19 mouse cellular contexts compared by ENCODE assay signal in genomic region chr1:40265301-40265835, GRCm38 (mm10). TPM values are rescaled to one million over a fixed set of nuclear protein-coding genes. Genes with fewer than 3 reads are reported as not detected.
DNase-seq lines count a peak whose midpoint lies in the region; ATAC-seq and TF ChIP-seq lines count a peak whose summit lies in the region.
"Had no signal": no experiment of that assay in that cellular context is flagged by ENCODE, and none has a peak within 500 bp of the region (broad histone marks: within the 10 kb centered on the region; RNA-seq: fewer than 3 reads in every experiment).

No protein-coding gene starts in this region.

- peak; percentile 49 to 50 for DNase-seq in heart, adult 18-20 months
- DNase-seq in liver, postnatal 0 days: no peak
- DNase-seq in liver, embryonic 11.5 days (ENCODE audit: low spot score): no peak
- peak; percentile 60 for DNase-seq in 416B (ENCODE audit: low read depth)
- DNase-seq in thymus, postnatal 10 days (ENCODE audit: low spot score in 2 of 2): no peak
- DNase-seq: adrenal gland, postnatal 10 days; cerebellum, adult 11 months; cerebellum, postnatal 25 days; kidney, adult 11 months; kidney, postnatal 10 days; layer of hippocampus, postnatal 36 days; retina, postnatal 1 day; thymus, postnatal 14 days had no signal

- H3K27ac ChIP-seq in heart, embryonic 12.5 days (ENCODE audit: poor library complexity, severe bottlenecking): no peak overlapping the region
- peak overlapping the region; percentile 55 for H3K27ac ChIP-seq in liver, postnatal 0 days (ENCODE audit: low read depth)
- H3K27ac ChIP-seq in liver, embryonic 11.5 days (ENCODE audit: low read depth, low read length): no peak overlapping the region
- H3K27ac ChIP-seq: forebrain, embryonic 12.5 days; limb, embryonic 13.5 days had no signal

- H3K27me3 ChIP-seq in heart, embryonic 12.5 days (replicated peaks): no peaks in the 10 kb centered on the region
- H3K27me3 ChIP-seq in liver, postnatal 0 days (ENCODE audit: insufficient read depth, low read length): no peaks in the 10 kb centered on the region
- peaks cover 4% of the 10 kb centered on the region; the same call in 1 of the 2 replicates for H3K27me3 ChIP-seq in liver, embryonic 11.5 days (replicated peaks; ENCODE audit: control insufficient read depth, insufficient read depth, low read length)
- H3K27me3 ChIP-seq: forebrain, embryonic 12.5 days; limb, embryonic 13.5 days had no signal

- no peak for TF ChIP-seq CTCF in liver, postnatal 0 days (IDR thresholded peaks at IDR 0.05; ENCODE audit: low read depth)

- no peak overlapping the region for H3K4me2 ChIP-seq in heart, embryonic 12.5 days
- H3K4me2 ChIP-seq in liver, postnatal 0 days (ENCODE audit: low read depth, low read length): no peak overlapping the region
- H3K4me2 ChIP-seq in liver, embryonic 11.5 days: no peak overlapping the region

- H3K36me3 ChIP-seq in heart, embryonic 12.5 days: no peaks in the 10 kb centered on the region
- H3K36me3 ChIP-seq in liver, postnatal 0 days (replicated peaks; ENCODE audit: insufficient read depth, low read length): no peaks in the 10 kb centered on the region; the same call in 1 of the 2 replicates
- no peaks in the 10 kb centered on the region for H3K36me3 ChIP-seq in liver, embryonic 11.5 days (ENCODE audit: control insufficient read depth, insufficient read depth, low read length)
- H3K36me3 ChIP-seq: forebrain, embryonic 12.5 days; limb, embryonic 13.5 days; liver, embryonic 15.5 days; midbrain, embryonic 10.5 days had no signal

- H3K9me3 ChIP-seq in heart, embryonic 12.5 days (replicated peaks): no peaks in the 10 kb centered on the region
- no peaks in the 10 kb centered on the region for H3K9me3 ChIP-seq in liver, postnatal 0 days (ENCODE audit: low read length)
- H3K9me3 ChIP-seq in liver, embryonic 11.5 days (ENCODE audit: control insufficient read depth, low read length): no peaks in the 10 kb centered on the region
- H3K9me3 ChIP-seq: forebrain, embryonic 12.5 days; limb, embryonic 13.5 days; liver, embryonic 15.5 days; midbrain, embryonic 10.5 days had no signal

- H3K9ac ChIP-seq in heart, embryonic 12.5 days: no peak overlapping the region
- H3K9ac ChIP-seq in liver, postnatal 0 days (replicated peaks): no peak overlapping the region
- no peak overlapping the region for H3K9ac ChIP-seq in liver, embryonic 11.5 days (ENCODE audit: low read depth, low read length)
- H3K9ac ChIP-seq: forebrain, embryonic 12.5 days; limb, embryonic 13.5 days; liver, embryonic 15.5 days had no signal

- H3K4me3 ChIP-seq in heart, embryonic 12.5 days: no peak overlapping the region
- H3K4me3 ChIP-seq in liver, postnatal 0 days (ENCODE audit: low read depth, low read length): no peak overlapping the region
- no peak overlapping the region for H3K4me3 ChIP-seq in liver, embryonic 11.5 days (ENCODE audit: low read depth, low read length)
- H3K4me3 ChIP-seq: liver, embryonic 15.5 days had no signal

- 57% methylated on average over 6 of the region's 6 CpGs for WGBS in heart, embryonic 12.5 days
- 41% methylated on average over 6 of the region's 6 CpGs for WGBS in liver, postnatal 0 days (ENCODE audit: insufficient replicate concordance)
- WGBS in liver, embryonic 11.5 days: 54% methylated on average over 6 of the region's 6 CpGs

- peaks cover 14% of the 10 kb centered on the region for H3K4me1 ChIP-seq in heart, embryonic 12.5 days (replicated peaks)
- peaks cover 39% of the 10 kb centered on the region for H3K4me1 ChIP-seq in liver, postnatal 0 days (ENCODE audit: insufficient read depth)
- peaks cover 7% of the 10 kb centered on the region; the same call in 1 of the 2 replicates for H3K4me1 ChIP-seq in liver, embryonic 11.5 days (replicated peaks; ENCODE audit: control insufficient read depth, insufficient read depth, low read length)

- no peak for TF ChIP-seq EP300 in liver, postnatal 0 days (IDR thresholded peaks at IDR 0.05; ENCODE audit: low read depth)

- ATAC-seq in heart, embryonic 12.5 days (ENCODE audit: insufficient number of reproducible peaks, low FRiP score): no peak
- ATAC-seq in liver, postnatal 0 days: no peak
- no peak for ATAC-seq in liver, embryonic 11.5 days (replicated peaks; ENCODE audit: low FRiP score)
- ATAC-seq in common myeloid progenitor, adult 5-6 weeks (replicated peaks; ENCODE audit: low read depth, poor library complexity, severe bottlenecking): peak; percentile 16

RNA-seq across cellular contexts. Expression of gene Il1r1, which starts 40.5 kb away (rescaled TPM):
- 1 to 10 TPM; 5.6 to 6.3 TPM for total RNA-seq in heart, adult 18-20 months (2021)
- 7.9 and 8.7 TPM in 2 replicates for polyA plus RNA-seq in heart, embryonic 12.5 days (2016; fragmentation: Nextera tagmentation; extraction: Ambion mirVana)
- 12.7 and 15.1 TPM in 2 replicates for polyA plus RNA-seq in liver, postnatal 0 days (2015; fragmentation: Nextera tagmentation; extraction: Ambion mirVana)
- 22.0 and 23.8 TPM in 2 replicates for polyA plus RNA-seq in liver, embryonic 11.5 days (2014; fragmentation: Nextera tagmentation; extraction: Ambion mirVana)
- total RNA-seq in common myeloid progenitor, adult 5-6 weeks (2017): 11.8 and 14.4 TPM in 2 replicates

RNA-seq across cellular contexts. Expression of gene Il1rl2, which starts 59.0 kb away (rescaled TPM):
- under 1 TPM; 0.55 to 0.87 TPM for total RNA-seq in heart, adult 18-20 months (2021)
- 3.6 and 3.7 TPM in 2 replicates for polyA plus RNA-seq in heart, embryonic 12.5 days (2016; fragmentation: Nextera tagmentation; extraction: Ambion mirVana)
- polyA plus RNA-seq in liver, postnatal 0 days (2015; fragmentation: Nextera tagmentation; extraction: Ambion mirVana): 0.90 and 1.1 TPM in 2 replicates
- 1.7 TPM in 2 replicates for polyA plus RNA-seq in liver, embryonic 11.5 days (2014; fragmentation: Nextera tagmentation; extraction: Ambion mirVana)
- 1.4 and 4.2 TPM in 2 replicates for total RNA-seq in common myeloid progenitor, adult 5-6 weeks (2017)

Comparison
In these comparisons a context has a peak if more than half of its experiments do, and no peak if none do; other contexts are left out.
1. DNase-seq: peak in heart, adult 18-20 months (2 of 2) and 416B (single experiment); none in liver, postnatal 0 days (single experiment), liver, embryonic 11.5 days (single experiment) and thymus, postnatal 10 days (0 of 2).